9 mouse cellular contexts compared by ENCODE assay signal in genomic region chr10:43002721-43003465, GRCm38 (mm10).
A peak's percentile ranks its signal among the peaks of the same experiment; 100 is the strongest.
DNase-seq lines count a peak whose midpoint lies in the region; ATAC-seq lines count a peak whose summit lies in the region.
"Had no signal": no experiment of that assay in that cellular context is flagged by ENCODE, and none has a peak within 500 bp of the region (broad histone marks: within the 10 kb centered on the region; RNA-seq: fewer than 3 reads in every experiment).

No protein-coding gene starts in this region.

- peaks cover 25% of the 10 kb centered on the region; the same call in 1 of the 2 replicates for H3K4me1 ChIP-seq in kidney, embryonic 16.5 days (ENCODE audit: insufficient read depth, low read length)
- peaks cover 9% of the 10 kb centered on the region; the same call in 1 of the 2 replicates for H3K4me1 ChIP-seq in hindbrain, embryonic 15.5 days (replicated peaks)
- 0 out of 2 replicates have a peak, but pooled peaks cover 3% of the 10 kb centered on the region for H3K4me1 ChIP-seq in midbrain, embryonic 15.5 days

- H3K27ac ChIP-seq in kidney, embryonic 16.5 days (ENCODE audit: low read length): peak overlapping the region; percentile 46
- no peak overlapping the region for H3K27ac ChIP-seq in hindbrain, embryonic 15.5 days (replicated peaks)
- H3K27ac ChIP-seq in midbrain, embryonic 15.5 days: no peak overlapping the region

- ATAC-seq in kidney, embryonic 16.5 days (ENCODE audit: low FRiP score, low TSS enrichment): peak; percentile 64
- ATAC-seq in hindbrain, embryonic 15.5 days (ENCODE audit: low FRiP score, low read depth): no peak
- ATAC-seq in midbrain, embryonic 15.5 days (replicated peaks): no peak

- H3K9ac ChIP-seq in kidney, embryonic 16.5 days (replicated peaks; ENCODE audit: low read length): peak overlapping the region; percentile 54
- H3K9ac ChIP-seq in hindbrain, embryonic 15.5 days: no peak overlapping the region
- H3K9ac ChIP-seq in midbrain, embryonic 15.5 days: no peak overlapping the region

- H3K36me3 ChIP-seq in kidney, embryonic 16.5 days (ENCODE audit: insufficient read depth, low read length): no peaks in the 10 kb centered on the region
- no peaks in the 10 kb centered on the region for H3K36me3 ChIP-seq in hindbrain, embryonic 15.5 days
- H3K36me3 ChIP-seq in midbrain, embryonic 15.5 days (replicated peaks): no peaks in the 10 kb centered on the region

- no peaks in the 10 kb centered on the region for H3K9me3 ChIP-seq in kidney, embryonic 16.5 days (ENCODE audit: low read length)
- H3K9me3 ChIP-seq in hindbrain, embryonic 15.5 days: no peaks in the 10 kb centered on the region
- H3K9me3 ChIP-seq in midbrain, embryonic 15.5 days: no peaks in the 10 kb centered on the region

- H3K27me3 ChIP-seq in kidney, embryonic 16.5 days (ENCODE audit: insufficient read depth, low read length): no peaks in the 10 kb centered on the region
- H3K27me3 ChIP-seq in hindbrain, embryonic 15.5 days: no peaks in the 10 kb centered on the region
- no peaks in the 10 kb centered on the region for H3K27me3 ChIP-seq in midbrain, embryonic 15.5 days (replicated peaks)

- no peak for DNase-seq in kidney, postnatal 25 days
- peak; percentile 66 for DNase-seq in embryo, embryonic 11 days
- DNase-seq in gastrocnemius, postnatal 4 days (ENCODE audit: low spot score in 2 of 2): no peak
- no peak for DNase-seq in gastrocnemius, postnatal 10 days
- no peak for DNase-seq in layer of hippocampus, postnatal 36 days
- DNase-seq: thymus, adult 18-20 months had no signal

- 2% methylated on average over 24 of the region's 25 CpGs for WGBS in kidney, embryonic 16.5 days
- WGBS in hindbrain, embryonic 15.5 days: 11% methylated on average over 25 of the region's 25 CpGs
- 14% methylated on average over 25 of the region's 25 CpGs for WGBS in midbrain, embryonic 15.5 days

- peak overlapping the region; percentile 83 for H3K4me2 ChIP-seq in kidney, embryonic 16.5 days (replicated peaks; ENCODE audit: low read depth, low read length)
- peak overlapping the region; percentile 51 for H3K4me2 ChIP-seq in hindbrain, embryonic 15.5 days
- H3K4me2 ChIP-seq in midbrain, embryonic 15.5 days: peak overlapping the region; percentile 37

- peak overlapping the region; percentile 48 for H3K4me3 ChIP-seq in kidney, embryonic 16.5 days (ENCODE audit: low read length)
- peak overlapping the region; percentile 17; the same call in 1 of the 2 replicates for H3K4me3 ChIP-seq in hindbrain, embryonic 15.5 days
- H3K4me3 ChIP-seq in midbrain, embryonic 15.5 days: 0 out of 2 replicates have a peak overlapping the region, but pooled peaks have one; percentile 2
